Mouse (Mus musculus): ENCODE data around the gene Cog3.

- TF ChIP-seq GATA1 (IDR thresholded peaks at IDR 0.05; ENCODE audit: borderline replicate concordance, low read length) (no peak), FLI1 (IDR thresholded peaks at IDR 0.05; ENCODE audit: low read length) (no peak)
Measured at GRCm38 (mm10) chr14:75757821-75758220, 3.5 kb upstream of the Cog3 start.

Measured in megakaryocyte, embryonic 14.5 days (primary cell).